Mouse (Mus musculus): ENCODE results near the gene Asic4.

DNA sequence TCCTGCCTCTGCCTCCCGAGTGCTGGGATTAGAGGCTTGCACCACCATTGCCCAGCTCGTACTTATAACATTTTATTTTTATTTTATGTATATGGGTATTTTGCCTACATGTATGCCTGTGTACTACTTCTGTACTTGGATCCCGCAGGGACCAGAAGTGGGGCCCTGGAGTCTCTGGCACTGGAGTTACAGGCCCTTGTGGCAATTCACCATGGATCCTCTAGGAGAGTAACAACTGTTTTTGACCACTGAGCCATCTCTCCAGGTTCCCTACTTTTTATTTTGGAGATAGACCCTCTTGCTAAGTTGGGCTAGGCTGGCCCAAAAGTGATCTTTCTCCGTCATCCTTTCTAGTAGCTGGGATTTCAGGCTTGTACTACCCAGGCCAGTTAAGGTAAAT is 68.2 kb downstream of the Asic4 start:
- no peak for TF ChIP-seq POLR2A (IDR thresholded peaks at IDR 0.05; ENCODE audit: insufficient read depth, low read depth, low read length)
- no peak for TF ChIP-seq CTCF (IDR thresholded peaks at IDR 0.05; ENCODE audit: insufficient read depth, low read depth, low read length)
